Mouse (Mus musculus) fibroblast of lung, adult 2 months (primary cell): Measurements from ENCODE around the gene Szt2.

Source experiments
- DNase-seq: peaks from one replicate; pipeline ENCODE4 v3.0.0-alpha.2; 2011; ENCODE audit warnings: low read depth

Gene Szt2

DNA sequence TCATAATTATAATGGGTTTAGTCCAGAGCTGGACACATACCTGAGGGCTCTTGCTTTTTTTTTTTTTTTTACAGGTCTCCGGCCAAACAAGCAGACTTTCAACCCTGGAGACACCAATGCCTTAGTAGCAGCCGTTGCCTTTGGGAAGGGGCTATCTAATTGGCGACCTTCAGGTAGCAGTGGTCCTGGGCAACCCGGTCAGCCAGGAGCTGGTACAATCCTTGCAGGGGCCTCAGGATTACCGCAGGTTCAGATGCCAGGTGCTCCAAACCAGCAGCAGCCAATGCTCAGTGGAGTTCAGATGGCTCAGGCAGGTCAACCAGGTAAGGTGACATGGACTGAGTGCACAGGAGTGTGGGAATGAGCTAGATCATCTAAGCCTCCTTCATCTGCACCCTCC is 4.5 kb upstream of the Szt2 start:
- DNase-seq: no peak

DNA sequence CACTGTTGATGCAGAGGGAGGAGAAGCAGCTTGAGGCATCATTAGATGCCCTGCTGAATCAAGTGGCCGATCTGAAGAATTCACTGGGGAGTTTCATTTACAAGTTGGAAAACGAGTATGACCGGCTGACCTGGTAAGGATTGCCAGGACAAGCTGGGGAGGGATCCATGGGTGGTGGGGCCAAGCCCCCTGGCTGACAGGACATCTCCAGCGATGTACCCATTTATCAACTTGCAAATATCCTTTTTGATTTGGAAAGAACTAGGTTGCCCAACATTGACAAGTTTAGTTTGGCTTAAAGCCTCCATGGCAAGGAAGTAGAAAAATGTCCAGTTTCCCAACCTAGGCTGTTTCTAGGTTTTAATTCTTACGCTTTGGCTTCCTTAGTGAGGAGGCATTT is 1.8 kb upstream of the Szt2 start:
- no peak for DNase-seq

DNA sequence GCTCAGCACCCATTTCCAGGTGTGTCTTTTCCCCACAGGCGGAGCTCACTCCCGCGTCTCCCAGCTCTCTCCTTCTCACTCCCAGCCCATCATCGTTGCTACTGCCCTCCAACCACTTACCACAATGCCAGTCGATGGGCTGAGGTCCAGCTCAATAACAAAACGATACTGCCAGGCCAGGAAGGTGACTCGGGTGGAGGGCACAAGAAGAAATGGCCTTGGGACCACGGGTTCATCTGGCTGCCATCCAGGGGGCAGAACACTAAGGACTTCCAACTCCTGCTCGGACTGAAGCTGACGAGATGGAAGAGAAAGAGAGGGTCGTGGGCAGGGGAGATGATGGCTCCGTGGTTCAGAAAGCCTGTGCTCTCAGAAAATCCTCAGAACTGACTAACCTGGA is 6.4 kb downstream of the Szt2 start:
- no peak for DNase-seq

DNA sequence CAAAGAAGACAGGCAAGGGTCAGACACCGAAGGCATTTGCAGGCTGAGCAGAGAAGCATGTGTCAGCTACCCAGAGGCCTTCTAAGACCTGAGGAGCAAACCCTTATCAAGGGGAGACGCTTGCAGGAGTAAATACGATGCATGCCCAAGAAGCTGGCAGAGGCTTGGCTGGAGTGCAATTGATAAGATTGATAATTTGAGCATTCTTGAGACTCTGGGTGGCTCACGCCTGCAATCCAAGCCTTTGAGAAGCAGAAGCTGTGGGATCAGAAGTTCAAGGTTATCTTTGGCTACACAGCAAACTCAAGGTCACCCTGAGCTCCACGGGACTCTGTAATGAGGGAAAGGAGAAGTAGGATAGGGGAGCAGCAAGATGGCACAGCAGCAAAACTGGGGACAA is 7.2 kb downstream of the Szt2 start:
- DNase-seq: no peak

DNA sequence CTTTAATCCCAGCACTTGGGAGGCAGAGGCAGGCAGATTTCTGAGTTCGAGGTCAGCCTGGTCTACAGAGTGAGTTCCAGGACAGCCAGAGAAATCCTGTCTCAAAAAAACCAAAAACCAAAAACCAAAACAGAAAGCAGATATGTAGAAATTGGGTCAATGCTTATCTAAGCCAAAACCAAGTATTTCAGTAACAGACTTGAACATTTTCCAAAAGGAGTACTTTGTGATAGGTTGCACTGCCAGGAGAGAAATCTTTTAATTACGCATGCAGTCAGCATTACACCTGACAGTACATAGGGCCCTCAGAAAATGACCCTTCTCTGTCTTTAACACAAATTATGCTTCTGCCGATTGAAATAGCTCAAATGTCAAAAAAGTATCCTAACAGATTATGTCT is 7.7 kb downstream of the Szt2 start:
- no peak for DNase-seq

- DNase-seq: no peak
Observed at GRCm38 (mm10) chr4:118398400-118398799, 10.7 kb downstream of the Szt2 start.

- DNase-seq: no peak
Observed at GRCm38 (mm10) chr4:118396433-118396832, 12.6 kb downstream of the Szt2 start.

DNA sequence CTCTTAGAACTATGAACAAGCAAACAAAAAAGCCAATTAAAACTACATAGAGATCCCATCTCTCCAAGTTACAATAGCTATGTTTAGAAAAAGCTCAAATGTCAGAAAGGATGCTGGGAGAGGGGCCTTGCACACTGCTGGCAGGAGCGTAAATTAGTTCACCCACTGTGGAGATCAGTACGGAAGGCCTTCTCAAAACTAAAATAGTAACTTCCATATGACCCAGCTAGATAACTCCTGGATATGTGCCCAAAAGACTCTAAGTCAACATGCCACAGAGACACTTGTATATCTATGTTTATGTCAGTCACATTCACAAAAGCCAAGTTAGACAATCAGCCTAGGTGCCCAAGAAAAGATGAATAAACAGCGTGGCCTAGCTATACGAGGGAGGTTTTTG is 13.8 kb downstream of the Szt2 start:
- no peak for DNase-seq

GRCm38 (mm10) chr4:118394505-118394904 is 14.6 kb downstream of the Szt2 start:
- no peak for DNase-seq

DNA sequence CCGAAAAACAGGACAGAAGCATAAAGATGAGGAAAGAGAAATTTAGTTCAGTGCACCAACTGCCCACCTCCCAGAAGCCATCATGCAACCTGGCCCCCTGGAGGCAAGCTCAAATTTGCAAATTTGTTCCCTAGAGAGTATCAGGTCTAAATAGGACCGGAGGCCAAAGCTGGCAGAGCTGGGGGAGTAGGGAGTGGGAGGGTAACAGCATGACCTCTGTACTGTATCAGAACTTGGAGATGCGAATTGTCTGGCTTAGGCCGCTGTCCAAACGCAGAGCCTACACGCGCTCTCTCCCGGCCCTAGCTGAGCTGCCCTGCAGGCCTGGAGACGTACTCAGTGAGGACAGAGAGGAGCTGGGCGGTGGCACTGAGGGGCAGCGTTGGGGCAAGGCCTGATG is 18.9 kb downstream of the Szt2 start:
- no peak for DNase-seq

DNA sequence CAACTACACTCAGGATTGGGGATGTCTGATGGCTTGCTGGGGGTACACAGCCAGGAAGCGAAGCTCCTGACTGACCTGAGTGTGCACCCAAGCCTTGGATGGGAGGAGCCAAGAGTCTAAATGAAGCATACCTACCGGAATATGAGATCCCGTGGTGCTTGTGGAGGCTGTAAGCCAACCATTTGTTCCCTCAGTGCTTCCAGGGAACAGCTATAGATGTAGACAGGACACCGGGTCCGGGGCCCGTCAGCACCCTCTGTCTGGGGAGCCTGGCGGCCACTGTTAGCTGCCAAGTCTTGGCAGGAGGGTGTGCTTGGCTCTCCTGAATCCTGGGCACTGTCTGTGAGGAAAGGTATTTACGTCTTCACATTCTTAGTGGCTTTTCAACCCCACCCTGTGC is 21.8 kb downstream of the Szt2 start:
- no peak for DNase-seq

GRCm38 (mm10) chr4:118383271-118383670 is 25.8 kb downstream of the Szt2 start:
- no peak for DNase-seq

DNA sequence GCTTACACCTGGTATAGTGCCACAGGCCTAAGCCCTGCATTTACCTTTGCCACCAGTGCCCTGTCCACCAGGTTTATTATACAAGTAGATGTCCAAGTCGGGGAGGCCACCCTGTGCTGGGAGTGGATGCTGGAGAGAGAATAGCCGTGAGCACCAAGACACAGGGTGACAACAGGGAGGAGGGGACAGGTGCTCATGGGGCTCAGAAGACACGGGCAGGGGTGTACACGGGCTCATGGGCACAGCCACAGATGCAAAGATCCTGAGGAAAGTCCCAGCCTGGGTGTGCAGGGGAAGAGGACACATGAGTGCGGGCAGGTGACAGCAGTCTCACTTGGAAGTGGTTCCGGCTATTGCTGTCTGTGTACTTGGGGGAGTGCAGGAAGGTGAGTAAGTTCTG is 33.1 kb downstream of the Szt2 start:
- no peak for DNase-seq

- DNase-seq: no peak
Observed at GRCm38 (mm10) chr4:118371822-118372221, 37.3 kb downstream of the Szt2 start.

- DNase-seq: no peak
Observed at GRCm38 (mm10) chr4:118368616-118369015, 40.5 kb downstream of the Szt2 start.

GRCm38 (mm10) chr4:118367551-118367950 is 41.5 kb downstream of the Szt2 start:
- DNase-seq: no peak

DNA sequence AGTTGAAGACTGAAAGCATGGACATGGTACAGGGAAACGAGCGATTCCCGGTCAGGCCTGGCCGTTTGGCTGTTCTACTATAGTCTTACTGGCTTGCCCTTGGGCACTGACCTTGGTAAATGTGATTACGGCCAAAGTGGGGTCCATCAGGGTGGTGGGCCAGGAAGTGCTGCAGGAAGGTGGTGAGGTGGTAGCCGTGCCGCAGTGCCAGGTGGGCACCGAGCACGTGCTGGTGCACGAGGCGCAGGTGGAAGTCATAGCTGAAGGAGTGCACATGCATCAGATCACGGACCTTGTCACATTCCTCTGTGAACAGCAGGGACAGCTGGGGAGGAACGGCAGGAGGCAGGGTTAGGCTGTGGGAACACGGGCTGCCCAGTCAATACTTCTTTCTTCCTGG is 43.1 kb downstream of the Szt2 start:
- DNase-seq: no peak

DNA sequence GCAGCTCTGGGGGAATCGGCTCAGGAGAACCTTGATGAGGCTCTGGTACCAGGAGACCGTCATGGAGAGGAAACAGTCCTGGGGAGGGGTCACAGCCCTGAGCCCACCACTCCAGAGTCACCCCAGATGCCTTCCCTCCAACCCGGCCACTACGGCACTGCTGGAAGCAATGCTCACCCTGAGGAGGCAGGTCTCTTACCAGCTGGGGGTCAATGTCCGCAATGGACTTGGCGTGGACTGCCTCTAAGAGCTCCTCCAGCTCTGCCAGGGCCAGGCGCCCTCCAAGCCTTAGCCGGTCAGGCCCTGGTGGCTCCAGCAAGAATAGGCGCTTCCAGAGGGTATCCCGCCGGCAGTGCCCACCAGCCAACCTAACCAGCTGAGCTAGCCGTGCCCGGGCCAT is 44.4 kb downstream of the Szt2 start:
- DNase-seq: no peak

- DNase-seq: no peak
Observed at GRCm38 (mm10) chr4:118363985-118364384, 45.1 kb downstream of the Szt2 start.

DNA sequence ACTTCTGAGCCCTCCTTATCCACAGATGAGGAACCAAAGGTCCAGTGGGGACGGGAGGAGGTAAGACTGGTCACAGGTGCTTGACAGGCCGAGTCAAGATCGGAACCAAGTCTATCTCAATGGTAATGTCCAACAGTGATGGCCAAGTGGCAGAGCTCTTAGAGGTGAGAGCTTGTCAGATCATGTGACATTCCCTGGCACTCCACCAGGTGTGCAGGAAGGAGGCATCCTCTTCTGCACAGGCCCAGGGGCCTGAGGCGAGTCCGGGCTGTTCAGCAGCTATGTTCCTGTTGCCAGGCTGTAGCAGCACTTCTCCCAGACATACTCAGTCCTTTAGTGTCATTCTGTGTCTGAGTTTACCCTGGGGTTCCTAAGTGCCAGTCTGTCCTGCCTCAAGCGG is 46.2 kb downstream of the Szt2 start:
- no peak for DNase-seq

- no peak for DNase-seq
Observed at GRCm38 (mm10) chr4:118361451-118361850, 47.6 kb downstream of the Szt2 start.

DNA sequence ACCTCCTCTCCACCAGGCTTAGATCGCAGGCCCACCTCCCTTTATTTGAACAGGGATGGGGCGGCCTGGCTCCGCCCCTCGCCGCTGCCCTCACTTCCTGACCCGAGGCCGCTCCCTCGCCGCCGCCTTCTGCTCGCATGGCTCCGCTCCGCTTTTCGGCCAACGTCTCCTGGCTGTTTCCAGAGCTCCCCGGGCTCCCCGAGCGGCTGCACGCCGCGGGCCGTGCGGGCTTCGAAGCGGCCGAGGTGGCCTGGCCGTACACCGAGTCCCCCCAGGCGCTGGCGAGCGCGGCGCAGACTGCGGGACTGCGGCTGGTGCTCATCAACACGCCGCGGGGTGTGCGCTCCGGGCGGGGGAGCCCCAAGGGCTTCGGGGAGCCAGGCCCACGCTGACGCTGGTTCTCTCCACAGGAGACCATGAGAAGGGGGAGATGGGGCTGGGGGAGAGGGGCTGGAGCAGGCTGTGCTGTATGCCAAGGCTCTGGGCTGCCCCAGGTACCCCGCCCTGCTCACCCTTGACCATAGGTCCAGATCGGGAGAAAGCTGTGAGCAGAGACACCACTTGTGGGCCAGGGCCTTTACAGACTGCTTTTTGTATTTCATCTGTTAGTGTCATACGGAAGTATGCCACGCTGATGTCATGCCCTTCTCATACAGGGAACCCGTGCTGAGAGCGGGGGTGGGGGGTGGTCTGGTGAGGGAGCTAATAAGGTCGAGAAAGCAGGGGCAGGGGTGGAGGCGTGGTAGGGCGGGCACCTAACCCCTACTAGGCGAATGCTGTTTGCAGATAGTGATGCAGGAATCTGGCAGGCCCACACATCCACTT is 49.0 kb downstream of the Szt2 start:
- DNase-seq: peak; percentile 32

- DNase-seq: no peak
Observed at GRCm38 (mm10) chr4:118359211-118359895, 49.7 kb downstream of the Szt2 start.
